Mouse (Mus musculus) cortical plate, adult 2 months (tissue): Measurements from ENCODE around the gene Gsta2.
"Not testable (repeated sequence)": the region's sequence is repeated elsewhere in the genome, so short reads cannot be mapped to it uniquely, and the experiment has no call there.

Source experiments
- CTCF ChIP-seq: fragments of 200-500 bp; IDR thresholded peaks from 2 replicates; pipeline ENCODE4 v1.5.1; 2011; ENCODE audit warnings: mild to moderate bottlenecking, control low read depth, low read length; ENCODE audit not compliant: insufficient read depth; ENCODE audit errors: extremely low read depth
- POLR2A ChIP-seq: fragments of 200-500 bp; IDR thresholded peaks from 2 replicates; pipeline ENCODE4 v1.6.1; 2011; ENCODE audit warnings: mild to moderate bottlenecking, low read length, control low read depth; ENCODE audit not compliant: insufficient read depth; ENCODE audit errors: extremely low read depth

GRCm38 (mm10) chr9:78348206-78349004 is 7.2 kb downstream of the Gsta2 start:
- not testable (repeated sequence) for TF ChIP-seq CTCF, POLR2A
